Mouse (Mus musculus) brain, embryonic 18.5 days (tissue): ENCODE data around the gene Defb30.

Experiments
- DNase-seq: peaks from one replicate; pipeline ENCODE4 v3.0.0-alpha.2; 2012; ENCODE audit warnings: low read depth, low spot score

The Defb30 gene

GRCm38 (mm10) chr14:63049910-63050370 lies at the start of gene Defb30:
Gene Defb30 (minus strand): TSS chr14:63049960.
- no peak for DNase-seq

- DNase-seq: no peak
Observed at GRCm38 (mm10) chr14:63067708-63068107, 17.9 kb upstream of the Defb30 start.

- DNase-seq: no peak
Observed at GRCm38 (mm10) chr14:63066630-63067310, 17.0 kb upstream of the Defb30 start.

GRCm38 (mm10) chr14:63065391-63065790 lies 15.6 kb upstream of the Defb30 start:
- no peak for DNase-seq

GRCm38 (mm10) chr14:63062184-63062583 lies 12.4 kb upstream of the Defb30 start:
- no peak for DNase-seq

- DNase-seq: no peak
Observed at GRCm38 (mm10) chr14:63060361-63060760, 10.6 kb upstream of the Defb30 start.

- peak; percentile 28 for DNase-seq
Observed at GRCm38 (mm10) chr14:63054729-63055128, 5.0 kb upstream of the Defb30 start.

- no peak for DNase-seq
Observed at GRCm38 (mm10) chr14:63050769-63051168, 1.0 kb upstream of the Defb30 start.

- DNase-seq: no peak
Observed at GRCm38 (mm10) chr14:63046691-63047090, 3.1 kb downstream of the Defb30 start, which contains the start of gene Defb42. Gene Defb42 (plus strand): TSS chr14:63046991.

GRCm38 (mm10) chr14:63020524-63021156 lies 29.1 kb downstream of the Defb30 start:
- no peak for DNase-seq

GRCm38 (mm10) chr14:63014667-63015066 lies 35.1 kb downstream of the Defb30 start:
- DNase-seq: no peak

- DNase-seq: no peak
Observed at GRCm38 (mm10) chr14:63013082-63013481, 36.7 kb downstream of the Defb30 start.

- no peak for DNase-seq
Observed at GRCm38 (mm10) chr14:63011471-63011870, 38.3 kb downstream of the Defb30 start, which contains the start of gene Defb43. Gene Defb43 (plus strand): TSS chr14:63011771.

GRCm38 (mm10) chr14:63002588-63002987 lies 47.2 kb downstream of the Defb30 start:
- no peak for DNase-seq

- no peak for DNase-seq
Observed at GRCm38 (mm10) chr14:62998977-62999376, 50.8 kb downstream of the Defb30 start.

GRCm38 (mm10) chr14:62997777-62998176 lies 52.0 kb downstream of the Defb30 start, which contains the start of gene Defb47:
Gene Defb47 (plus strand): TSS chr14:62998077.
- no peak for DNase-seq

GRCm38 (mm10) chr14:62991849-62992510 lies 57.8 kb downstream of the Defb30 start:
- no peak for DNase-seq

- DNase-seq: no peak
Observed at GRCm38 (mm10) chr14:62991271-62991670, 58.5 kb downstream of the Defb30 start.

- no peak for DNase-seq
Observed at GRCm38 (mm10) chr14:62984410-62984809, 65.3 kb downstream of the Defb30 start, which contains the start of gene Defb48. Gene Defb48 (minus strand): TSS chr14:62984510.
